Mouse (Mus musculus) telencephalon, adult 2 months (tissue): Measurements from ENCODE around the gene Tnks1bp1.

ENCODE experiments used
- DNase-seq: peaks from one replicate; pipeline ENCODE4 v3.0.0-alpha.2; 2011; ENCODE audit warnings: low read depth, low spot score

Tnks1bp1 gene

GRCm38 (mm10) chr2:85047596-85048167, at the start of gene Tnks1bp1:
Tnks1bp1 (plus strand) TSS chr2:85048022.
- peak; percentile 95 for DNase-seq

DNA sequence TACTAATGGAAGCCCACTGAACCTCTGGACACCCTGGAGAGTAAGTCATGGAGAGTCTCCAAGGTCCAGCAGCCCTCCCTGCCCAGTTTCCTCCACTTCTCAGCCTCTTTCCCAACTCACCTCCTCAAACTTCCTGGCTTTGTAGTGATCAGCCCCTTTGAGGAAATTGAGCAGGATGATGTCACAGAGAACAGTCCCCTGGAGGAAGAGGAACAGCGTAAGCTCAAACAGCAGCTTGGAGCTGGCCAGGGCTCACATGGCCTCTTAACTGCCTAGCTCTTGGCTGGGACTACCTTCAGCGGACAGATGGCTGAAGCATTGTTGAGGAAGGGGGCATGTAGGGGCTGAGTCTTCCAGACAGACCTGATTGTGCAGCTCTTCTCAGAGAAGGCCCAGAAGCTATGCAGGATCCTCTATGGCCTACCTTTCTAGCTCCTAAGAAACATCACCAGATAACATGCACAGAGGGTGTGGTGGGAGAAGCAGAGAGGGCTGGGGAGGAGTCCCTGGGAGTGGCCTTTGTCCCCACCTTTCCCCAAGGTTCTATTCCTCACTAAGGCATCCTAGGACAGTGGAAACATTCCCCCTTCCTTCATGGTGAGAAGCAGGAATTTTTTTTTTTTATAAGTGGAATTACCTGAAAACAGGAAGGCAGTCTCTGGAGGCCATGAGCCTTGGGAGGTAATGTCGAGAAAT, 48.2 kb upstream of the Tnks1bp1 start:
- no peak for DNase-seq

GRCm38 (mm10) chr2:85001497-85001896, 46.3 kb upstream of the Tnks1bp1 start:
- DNase-seq, result no peak

GRCm38 (mm10) chr2:85002575-85002974, 45.2 kb upstream of the Tnks1bp1 start:
- DNase-seq, result no peak

DNA sequence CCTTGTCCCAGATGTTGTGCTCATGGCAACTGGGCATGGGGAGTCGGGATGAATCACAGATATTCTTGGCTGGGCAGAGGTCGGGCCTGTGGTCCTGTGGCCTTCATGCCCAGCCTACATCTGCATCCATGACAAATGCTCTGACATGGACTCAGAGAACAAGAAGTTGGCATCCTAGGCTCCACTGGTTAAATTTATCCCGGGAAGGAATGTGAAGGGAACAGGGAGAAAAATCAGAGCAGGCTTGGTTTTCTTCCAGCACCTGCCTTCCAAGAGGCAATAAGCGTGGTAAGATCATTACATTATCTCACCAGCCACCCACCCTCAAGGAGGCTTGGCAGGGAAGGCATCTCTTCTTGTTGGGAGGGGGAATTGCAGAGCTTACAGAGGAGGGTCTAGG, 43.5 kb upstream of the Tnks1bp1 start:
- DNase-seq, result peak; percentile 69

- DNase-seq, result no peak
Measured at GRCm38 (mm10) chr2:85006600-85006999, 41.2 kb upstream of the Tnks1bp1 start.

GRCm38 (mm10) chr2:85007729-85008128, 40.1 kb upstream of the Tnks1bp1 start:
- DNase-seq, result no peak

GRCm38 (mm10) chr2:85009212-85009611, 38.6 kb upstream of the Tnks1bp1 start:
- DNase-seq, result no peak

GRCm38 (mm10) chr2:85011906-85012604, 35.8 kb upstream of the Tnks1bp1 start:
- DNase-seq, result no peak

- no peak for DNase-seq
Measured at GRCm38 (mm10) chr2:85012679-85013078, 35.1 kb upstream of the Tnks1bp1 start.

DNA sequence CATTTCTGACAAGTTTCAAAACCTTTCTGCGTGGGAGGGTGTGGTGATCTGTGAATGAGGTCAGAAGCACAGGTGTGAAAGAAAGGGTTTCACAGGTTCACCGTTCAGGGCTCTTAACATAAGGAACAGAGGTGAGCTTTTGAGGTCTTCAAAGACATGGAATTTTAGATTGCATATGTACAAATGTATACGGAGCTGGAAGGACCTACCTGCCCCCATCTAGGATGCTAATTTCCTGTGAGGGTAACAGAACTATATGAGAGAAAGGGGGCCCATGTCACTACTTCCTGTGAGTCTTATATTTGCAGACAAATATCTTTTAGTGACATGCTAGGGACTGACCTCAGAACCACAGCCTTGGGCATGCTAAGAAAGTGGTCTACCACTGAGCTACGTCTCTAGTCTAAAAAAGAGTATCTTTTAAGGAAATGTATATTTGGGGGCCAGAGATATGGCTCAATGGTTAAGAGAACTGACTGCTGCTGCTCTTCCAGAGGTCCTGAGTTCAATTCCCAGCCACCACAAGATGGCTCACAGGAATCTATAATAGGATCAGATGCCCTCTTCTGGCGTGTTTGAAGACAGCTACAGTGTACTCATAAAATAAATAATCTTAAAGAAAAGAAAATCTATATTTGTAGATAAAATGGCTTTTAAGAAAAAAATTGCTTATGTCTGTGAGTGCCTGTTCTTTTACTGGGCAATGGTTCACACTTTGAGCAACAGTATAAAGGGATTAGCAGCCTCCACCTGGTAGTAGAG, 33.8 kb upstream of the Tnks1bp1 start:
- DNase-seq, result no peak

GRCm38 (mm10) chr2:85014588-85014982, 33.2 kb upstream of the Tnks1bp1 start:
- DNase-seq, result no peak

DNA sequence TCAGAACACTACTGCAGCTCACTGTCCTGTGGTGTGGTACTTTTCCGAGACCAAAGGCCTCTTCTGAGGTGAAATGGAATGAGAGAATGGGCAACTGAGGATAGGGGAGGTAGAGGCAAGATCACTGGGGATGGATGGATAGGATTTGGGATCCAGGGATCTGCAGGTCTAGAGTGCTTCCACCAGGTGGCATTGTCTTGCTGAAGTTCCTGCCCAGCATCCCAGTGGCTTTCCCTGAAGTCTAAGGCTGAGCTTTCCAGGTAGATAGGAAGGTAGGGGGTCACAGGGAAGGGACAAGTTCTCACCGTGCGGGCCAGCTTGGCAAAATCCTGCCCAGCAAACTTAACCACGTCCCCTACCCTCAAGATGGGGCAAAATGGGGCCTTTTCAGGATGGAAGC, 25.8 kb upstream of the Tnks1bp1 start:
- peak; percentile 13 for DNase-seq

GRCm38 (mm10) chr2:85026178-85026577, 21.6 kb upstream of the Tnks1bp1 start:
- no peak for DNase-seq

DNA sequence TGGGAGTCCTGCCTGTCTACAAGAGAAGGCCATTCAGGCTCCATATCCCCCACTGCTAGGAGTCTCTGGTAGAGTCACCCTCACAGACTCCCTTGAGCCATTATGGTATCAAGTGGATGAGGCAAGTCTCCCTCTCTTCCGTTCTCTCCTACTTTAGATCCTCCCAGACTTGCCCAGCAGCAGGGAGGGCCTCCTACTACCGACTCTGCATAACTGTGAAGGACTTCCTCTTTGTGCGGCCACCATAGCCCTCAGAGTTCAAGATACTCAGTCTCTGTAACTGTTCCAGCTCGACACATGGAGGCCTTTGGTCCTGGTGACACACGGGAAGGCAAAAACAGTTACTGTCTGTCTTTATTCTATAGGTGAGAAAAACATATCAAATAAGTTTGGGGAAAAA, 20.5 kb upstream of the Tnks1bp1 start:
- no peak for DNase-seq

GRCm38 (mm10) chr2:85029897-85030296, 17.9 kb upstream of the Tnks1bp1 start:
- DNase-seq, result no peak

DNA sequence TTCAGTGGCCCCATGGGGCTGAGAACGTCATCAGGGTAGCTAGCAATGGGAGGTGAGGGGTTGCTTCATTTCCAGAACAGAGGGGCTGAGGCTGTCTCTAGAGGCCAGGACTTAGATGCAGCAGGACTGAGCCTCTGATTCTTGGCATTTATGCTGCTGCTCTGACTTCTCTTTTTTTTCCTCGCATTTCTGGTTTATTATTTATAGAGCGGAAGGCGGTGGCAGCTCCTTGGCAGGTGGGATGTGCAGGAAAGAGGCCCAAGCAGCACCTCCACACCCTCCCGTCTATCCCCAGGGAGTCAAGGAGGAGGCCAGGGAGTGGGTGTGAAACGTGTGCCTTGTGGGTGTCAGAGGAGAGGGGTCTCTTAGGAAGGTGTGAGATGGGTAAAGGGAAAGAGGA, 16.8 kb upstream of the Tnks1bp1 start:
- DNase-seq, result no peak

GRCm38 (mm10) chr2:85033121-85033520, 14.7 kb upstream of the Tnks1bp1 start:
- no peak for DNase-seq

GRCm38 (mm10) chr2:85034169-85034568, 13.7 kb upstream of the Tnks1bp1 start:
- no peak for DNase-seq

- no peak for DNase-seq
Measured at GRCm38 (mm10) chr2:85036507-85037046, 11.2 kb upstream of the Tnks1bp1 start.

DNA sequence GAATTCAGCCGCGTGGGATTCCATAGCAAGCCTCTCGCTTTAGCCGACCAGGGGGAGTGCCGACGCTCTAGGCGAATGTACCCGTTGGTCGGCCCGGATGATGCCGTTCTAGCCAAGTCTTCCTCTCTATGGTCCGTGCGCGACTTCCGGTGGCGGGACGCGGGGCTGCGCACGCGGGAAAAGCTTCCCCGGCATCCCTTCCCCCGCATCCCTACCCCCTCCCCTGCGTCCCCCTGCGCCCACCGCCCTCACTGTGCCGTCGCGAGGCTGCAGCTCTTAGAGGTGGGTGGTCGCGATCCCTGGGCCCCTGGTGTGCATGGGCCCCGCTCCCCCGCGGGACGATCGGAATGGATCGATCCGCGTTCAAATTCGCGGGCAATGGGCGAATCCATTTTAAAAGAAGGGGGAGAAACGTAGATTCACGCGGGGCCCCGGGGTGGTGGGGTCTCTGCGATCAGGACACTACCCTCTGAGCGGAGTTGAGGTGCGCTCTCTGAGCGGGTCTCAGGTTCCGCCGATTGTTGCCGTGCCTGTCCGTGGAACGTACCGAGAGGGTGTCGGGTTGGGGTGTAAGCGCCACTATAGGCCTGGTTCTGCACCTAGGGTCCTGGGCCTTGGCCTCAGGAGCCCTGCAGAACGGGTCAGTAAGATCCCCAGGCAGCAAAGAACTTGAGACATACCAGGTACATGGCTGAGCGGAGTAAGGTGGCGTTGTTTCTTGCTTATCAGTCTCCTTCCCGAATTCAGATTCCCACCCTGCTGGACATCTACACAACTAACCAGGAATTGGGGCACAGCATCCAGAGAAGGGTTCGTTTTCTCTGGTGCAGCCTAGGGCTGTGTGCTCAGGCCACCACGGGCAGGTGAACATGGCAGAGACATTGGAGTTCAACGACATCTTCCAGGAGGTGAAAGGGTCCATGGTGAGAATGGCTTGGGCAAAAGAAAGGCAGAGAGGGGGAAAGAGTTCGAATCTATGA, 10.5 kb upstream of the Tnks1bp1 start, which contains the start of the genes Ssrp1 and P2rx3:
Gene Ssrp1 (plus strand): TSS at position 188 of the 980 bp plus-strand sequence.
Gene P2rx3 (minus strand): TSS at position 416 of the 980 bp plus-strand sequence.
- peak; percentile 94 for DNase-seq
